Mouse (Mus musculus): Measurements from ENCODE around the gene Acly.
A peak's percentile ranks its signal among the peaks of the same experiment; 100 is the strongest.

Acly gene

GRCm38 (mm10) chr11:100510556-100510955 lies 17.2 kb downstream of the Acly start:
- no peak for DNase-seq (ENCODE audit: low read depth, low spot score)

GRCm38 (mm10) chr11:100505997-100506396 lies 21.8 kb downstream of the Acly start:
- DNase-seq (ENCODE audit: low read depth, low spot score), result no peak

GRCm38 (mm10) chr11:100504990-100505660 lies 22.7 kb downstream of the Acly start:
- no peak for DNase-seq (ENCODE audit: low read depth, low spot score)

- no peak for DNase-seq (ENCODE audit: low read depth, low spot score)
Observed at GRCm38 (mm10) chr11:100501321-100501720, 26.5 kb downstream of the Acly start.

GRCm38 (mm10) chr11:100500651-100501050 lies 27.1 kb downstream of the Acly start:
- no peak for DNase-seq (ENCODE audit: low read depth, low spot score)

GRCm38 (mm10) chr11:100500241-100500640 lies 27.6 kb downstream of the Acly start:
- no peak for DNase-seq (ENCODE audit: low read depth, low spot score)

GRCm38 (mm10) chr11:100493771-100494170 lies 34.0 kb downstream of the Acly start:
- DNase-seq (ENCODE audit: low read depth, low spot score), result no peak

- DNase-seq (ENCODE audit: low read depth, low spot score), result no peak
Observed at GRCm38 (mm10) chr11:100490951-100491350, 36.8 kb downstream of the Acly start.

- peak; percentile 29 for DNase-seq (ENCODE audit: low read depth, low spot score)
Observed at GRCm38 (mm10) chr11:100485801-100486538, 41.8 kb downstream of the Acly start.

- no peak for DNase-seq (ENCODE audit: low read depth, low spot score)
Observed at GRCm38 (mm10) chr11:100484461-100484860, 43.3 kb downstream of the Acly start.

GRCm38 (mm10) chr11:100479152-100479551 lies 48.6 kb downstream of the Acly start:
- DNase-seq (ENCODE audit: low read depth, low spot score), result no peak

GRCm38 (mm10) chr11:100476281-100476680 lies 51.5 kb downstream of the Acly start:
- DNase-seq (ENCODE audit: low read depth, low spot score), result no peak

GRCm38 (mm10) chr11:100472935-100473295 lies 54.9 kb downstream of the Acly start:
- DNase-seq (ENCODE audit: low read depth, low spot score), result no peak

- peak; percentile 98 for DNase-seq (ENCODE audit: low read depth, low spot score)
Observed at GRCm38 (mm10) chr11:100472197-100472934, 55.4 kb downstream of the Acly start, which contains the start of gene Klhl11. Klhl11 (minus strand) TSS chr11:100472741.

- DNase-seq (ENCODE audit: low read depth, low spot score), result peak; percentile 17
Observed at GRCm38 (mm10) chr11:100471352-100472196, 56.2 kb downstream of the Acly start.

GRCm38 (mm10) chr11:100465833-100466232 lies 62.0 kb downstream of the Acly start:
- DNase-seq (ENCODE audit: low read depth, low spot score), result no peak

- no peak for DNase-seq (ENCODE audit: low read depth, low spot score)
Observed at GRCm38 (mm10) chr11:100465229-100465792, 62.5 kb downstream of the Acly start.

- no peak for DNase-seq (ENCODE audit: low read depth, low spot score)
Observed at GRCm38 (mm10) chr11:100462699-100463098, 65.1 kb downstream of the Acly start.

- DNase-seq (ENCODE audit: low read depth, low spot score), result no peak
Observed at GRCm38 (mm10) chr11:100457711-100458110, 70.1 kb downstream of the Acly start.

- DNase-seq (ENCODE audit: low read depth, low spot score), result no peak
Observed at GRCm38 (mm10) chr11:100457247-100457646, 70.6 kb downstream of the Acly start.

- DNase-seq (ENCODE audit: low read depth, low spot score), result no peak
Observed at GRCm38 (mm10) chr11:100442625-100443024, 85.2 kb downstream of the Acly start.

All from mesoderm, embryonic 11.5 days (tissue).